Mouse (Mus musculus) embryonic facial prominence, embryonic 10.5 days (tissue): ENCODE results near the gene Aff3. TPM values are rescaled to one million over a fixed set of nuclear protein-coding genes. Genes with fewer than 3 reads are reported as not detected.

Experiments used
- DNase-seq: peaks from one replicate; pipeline ENCODE4 v3.0.0-alpha.2; 2017; ENCODE audit warnings: low spot score
- H3K27ac ChIP-seq: fragments of 300-500 bp; sonication (generic); replicated peaks from 2 replicates; pipeline ENCODE4 v1.5.1; 2016; ENCODE audit warnings: mild to moderate bottlenecking
- H3K27me3 ChIP-seq: fragments of 300-500 bp; sonication (generic); replicated peaks from 2 replicates; pipeline ENCODE4 v1.6.1; 2016; ENCODE audit warnings: low read depth, mild to moderate bottlenecking; ENCODE audit not compliant: poor library complexity, severe bottlenecking
- H3K36me3 ChIP-seq: fragments of 300-500 bp; sonication (generic); replicated peaks from 2 replicates; pipeline ENCODE4 v1.6.1; 2016; ENCODE audit warnings: mild to moderate bottlenecking, moderate library complexity
- H3K4me1 ChIP-seq: fragments of 300-500 bp; sonication (generic); 2 replicates; pipeline ENCODE4 v1.6.1; 2016
- H3K4me3 ChIP-seq: fragments of 300-500 bp; sonication (generic); 2 replicates; pipeline ENCODE4 v1.5.1; 2016; ENCODE audit warnings: mild to moderate bottlenecking, moderate library complexity
- H3K9me3 ChIP-seq: fragments of 300-500 bp; sonication (generic); 2 replicates; pipeline ENCODE4 v1.6.1; 2016; ENCODE audit warnings: mild to moderate bottlenecking
- WGBS: fragments of 180-500 bp; shearing (Covaris S2); methylation state at CpG from one replicate; pipeline ENCODE4 v1.1.7; 2016; 5-methylcytosine and 5-hydroxymethylcytosine counted together
- polyA plus RNA-seq: library from polyadenylated mRNA; unstranded; fragments of >200 nt; fragmentation: Nextera tagmentation; extraction: Ambion mirVana; gene quantifications from 2 replicates; pipeline ENCODE4 v1.2.1, GENCODE M21; 2016

Aff3 gene
- polyA plus RNA-seq, 1 experiment from 2014 or later, result 8.7 TPM

DNA sequence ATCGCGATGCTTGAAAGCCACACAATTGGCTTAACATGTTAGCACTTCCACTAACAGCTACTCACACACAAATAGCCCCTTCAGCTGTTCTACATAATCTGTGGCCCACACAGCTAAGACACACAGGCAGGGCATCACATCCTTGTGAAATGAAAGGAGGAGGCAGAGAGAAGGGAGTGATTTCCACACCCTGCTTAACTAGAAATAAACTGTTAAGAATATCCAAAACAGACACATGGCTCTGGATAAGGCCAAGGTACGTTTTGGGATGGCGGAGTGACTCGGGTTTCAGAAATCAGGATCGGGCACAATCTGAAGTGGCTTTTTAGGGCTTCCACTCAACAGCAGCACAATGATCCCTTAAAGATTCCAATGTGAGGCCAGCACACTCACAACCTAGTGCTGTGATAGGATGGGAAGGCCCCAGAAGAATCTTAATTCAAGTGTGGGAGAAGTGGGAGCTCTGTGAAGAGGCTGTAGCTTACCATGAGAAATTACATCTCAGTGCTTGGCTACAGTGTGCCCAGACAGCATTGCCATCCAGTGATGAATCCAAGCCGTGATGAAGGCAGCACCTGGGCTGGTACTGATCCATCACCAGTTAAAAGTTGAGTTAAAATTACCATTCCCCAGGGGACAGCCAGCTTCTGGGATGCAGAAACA is 214.8 kb downstream of the Aff3 start:
- no peak for DNase-seq
- no peak overlapping the region for H3K4me3 ChIP-seq
- 69% methylated on average over 7 of the region's 7 CpGs for WGBS
- H3K36me3 ChIP-seq, result no peaks in the 10 kb centered on the region
- H3K27me3 ChIP-seq, result no peaks in the 10 kb centered on the region
- H3K9me3 ChIP-seq, result no peaks in the 10 kb centered on the region
- peak overlapping the region; percentile 70 for H3K27ac ChIP-seq
- H3K4me1 ChIP-seq, result peaks cover 38% of the 10 kb centered on the region

DNA sequence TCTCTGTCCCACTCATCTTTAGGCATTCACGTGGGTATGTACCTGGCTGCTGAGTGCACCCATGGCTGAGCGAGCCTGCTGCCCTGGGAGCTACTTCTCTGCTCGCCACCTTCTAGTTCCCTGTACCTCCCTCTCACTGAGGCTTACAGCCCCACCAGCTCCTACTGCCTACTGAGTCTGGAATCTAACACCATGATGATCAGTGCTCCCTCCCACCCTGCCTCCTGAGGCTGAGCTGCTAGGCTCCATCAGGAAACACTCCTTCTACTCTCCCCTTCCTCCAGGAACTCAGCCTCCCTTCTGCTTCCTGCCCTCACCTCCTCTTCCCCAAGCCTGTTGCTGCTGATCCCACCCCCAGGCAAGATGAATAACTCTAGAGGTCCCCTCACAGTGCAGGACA is 215.9 kb downstream of the Aff3 start:
- WGBS, result 63% methylated on average over 3 of the region's 3 CpGs
- no peak overlapping the region for H3K4me3 ChIP-seq

DNA sequence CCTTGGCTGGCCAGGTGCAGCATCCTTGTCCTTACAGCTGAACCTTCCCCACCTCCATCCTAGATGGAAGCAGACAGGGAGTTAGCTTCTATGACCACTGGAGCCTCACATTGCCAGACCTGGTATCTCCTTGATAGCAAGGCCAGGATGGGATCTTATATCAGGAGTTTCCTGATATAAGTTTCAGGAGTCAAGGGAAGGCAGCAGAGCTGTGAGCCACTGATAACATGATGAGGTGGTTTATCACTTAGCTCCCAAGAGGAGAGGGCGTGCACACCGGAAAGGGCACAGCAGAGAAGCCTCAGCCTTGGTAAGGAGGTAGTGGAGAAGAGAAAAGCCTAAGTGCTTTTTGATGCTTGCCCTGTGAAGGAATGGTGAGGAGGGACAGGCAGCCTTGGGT is 217.2 kb downstream of the Aff3 start:
- Histone ChIP-seq H3K4me3 (no peak overlapping the region), H3K36me3 (no peaks in the 10 kb centered on the region), H3K4me1 (peaks cover 50% of the 10 kb centered on the region), H3K27ac (no peak overlapping the region), H3K9me3 (no peaks in the 10 kb centered on the region), H3K27me3 (no peaks in the 10 kb centered on the region)
- 87% methylated on average over 2 of the region's 2 CpGs for WGBS
- DNase-seq, result no peak

More for the DNA sequence above, 215.9 kb downstream of the Aff3 start:
- Histone ChIP-seq H3K4me1 (peaks cover 38% of the 10 kb centered on the region), H3K27me3 (no peaks in the 10 kb centered on the region), H3K27ac (peak overlapping the region; percentile 31), H3K9me3 (no peaks in the 10 kb centered on the region), H3K36me3 (no peaks in the 10 kb centered on the region)
- peak; percentile 25 for DNase-seq

DNA sequence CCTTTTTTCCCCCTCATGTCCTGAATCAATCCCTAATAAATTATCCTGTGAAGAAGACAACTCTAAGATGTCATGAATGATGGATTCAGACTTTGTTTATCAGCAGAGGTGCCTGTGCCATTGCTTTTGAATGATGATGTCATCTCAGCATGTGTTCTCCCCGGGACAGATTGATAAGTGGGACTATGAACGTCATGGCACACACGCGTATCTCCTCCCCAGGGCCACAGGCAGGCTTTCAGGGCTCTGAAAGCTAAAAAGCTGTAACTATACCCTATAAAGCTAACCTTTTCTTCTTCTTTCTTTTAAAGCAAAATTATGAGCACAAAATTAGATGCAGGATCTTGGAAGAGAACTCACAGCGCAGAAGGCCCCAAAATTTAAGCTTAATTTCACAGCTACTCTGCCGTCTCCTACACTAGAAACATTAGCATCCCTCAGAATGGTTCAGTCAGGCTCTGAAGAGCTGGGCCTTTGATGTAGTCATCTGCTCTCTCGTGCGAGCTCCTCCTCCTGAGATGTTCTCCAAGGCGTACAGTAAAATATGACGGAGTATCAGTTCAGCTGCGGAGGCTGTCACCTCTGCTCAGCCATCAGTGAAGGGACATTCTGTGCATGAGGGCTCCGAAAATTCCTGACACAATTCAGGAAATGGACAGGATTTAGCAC is 218.5 kb downstream of the Aff3 start:
- H3K27ac ChIP-seq, result no peak overlapping the region
- no peak overlapping the region for H3K4me3 ChIP-seq
- H3K9me3 ChIP-seq, result no peaks in the 10 kb centered on the region
- peaks cover 63% of the 10 kb centered on the region for H3K4me1 ChIP-seq
- H3K36me3 ChIP-seq, result no peaks in the 10 kb centered on the region
- H3K27me3 ChIP-seq, result no peaks in the 10 kb centered on the region
- 89% methylated on average over 12 of the region's 12 CpGs for WGBS
- DNase-seq, result no peak

DNA sequence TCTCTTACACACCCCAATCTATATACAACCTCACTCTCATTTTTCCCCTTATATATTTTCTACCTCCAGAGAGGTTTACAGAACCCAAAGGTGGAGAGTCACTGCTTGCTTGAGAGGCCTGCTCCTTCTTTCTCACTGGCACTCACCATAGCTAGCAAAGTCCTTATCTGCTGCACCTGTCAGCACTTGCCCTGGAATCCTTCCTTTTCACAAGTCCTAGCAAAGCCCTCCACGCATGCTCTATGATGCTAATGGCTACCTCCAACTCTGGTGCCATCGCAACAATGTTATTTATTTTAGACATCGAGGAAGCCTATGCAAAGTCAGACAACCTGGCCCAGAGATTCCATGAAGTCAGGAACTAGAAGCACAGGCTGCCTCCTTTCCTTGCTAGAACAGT is 221.9 kb downstream of the Aff3 start:
- DNase-seq, result no peak
- Histone ChIP-seq H3K27me3 (no peaks in the 10 kb centered on the region), H3K36me3 (no peaks in the 10 kb centered on the region), H3K27ac (no peak overlapping the region), H3K4me1 (peaks cover 66% of the 10 kb centered on the region), H3K4me3 (no peak overlapping the region), H3K9me3 (no peaks in the 10 kb centered on the region)
- 83% methylated on average over 3 of the region's 3 CpGs for WGBS

DNA sequence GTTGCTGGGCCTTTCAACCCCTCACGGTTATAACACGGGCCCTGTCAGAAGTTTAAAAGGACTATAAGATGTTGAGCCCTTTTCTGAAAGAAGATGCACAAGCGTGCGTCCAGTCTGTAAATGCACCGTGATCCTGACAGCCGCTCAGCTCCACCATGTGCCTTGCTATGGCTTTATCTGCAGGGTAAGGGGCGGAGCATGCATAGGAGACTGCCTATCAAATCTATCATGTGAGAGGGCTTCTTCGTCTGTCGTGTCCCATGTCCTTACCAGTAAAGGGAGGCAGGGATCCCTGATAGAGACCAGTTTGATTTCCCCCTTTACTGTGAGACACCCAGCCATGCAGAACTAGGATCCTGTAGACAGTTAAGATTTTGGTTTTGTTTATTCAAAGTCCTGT is 222.3 kb downstream of the Aff3 start:
- 72% methylated on average over 9 of the region's 9 CpGs for whole genome bisulfite sequencing
- Histone ChIP-seq H3K4me1 (peaks cover 66% of the 10 kb centered on the region), H3K27ac (0 out of 2 replicates have a peak overlapping the region, but pooled peaks have one; percentile 40), H3K36me3 (no peaks in the 10 kb centered on the region), H3K27me3 (no peaks in the 10 kb centered on the region), H3K9me3 (no peaks in the 10 kb centered on the region), H3K4me3 (no peak overlapping the region)
- DNase-seq, result no peak

DNA sequence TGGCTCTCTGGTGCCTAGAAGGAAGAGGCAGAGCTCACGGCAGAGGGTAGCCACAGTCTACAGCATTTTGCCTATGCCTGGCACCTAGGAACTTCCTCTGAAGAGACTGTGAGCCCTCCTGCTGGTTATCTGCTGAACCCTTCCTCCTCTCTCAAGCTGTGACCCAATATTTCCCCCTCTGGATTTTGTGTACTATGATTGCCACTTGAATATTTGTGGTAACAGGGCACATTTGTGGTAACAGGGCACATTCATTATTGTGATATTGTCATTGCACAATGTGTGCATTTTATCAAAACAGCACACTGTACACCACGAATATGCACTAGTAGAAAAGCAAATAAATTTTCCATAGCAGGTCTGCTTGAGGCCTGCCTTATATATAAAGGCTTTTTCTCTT is 223.0 kb downstream of the Aff3 start:
- Histone ChIP-seq H3K4me3 (no peak overlapping the region), H3K9me3 (no peaks in the 10 kb centered on the region), H3K36me3 (no peaks in the 10 kb centered on the region), H3K27ac (0 out of 2 replicates have a peak overlapping the region, but pooled peaks have one; percentile 40), H3K27me3 (no peaks in the 10 kb centered on the region), H3K4me1 (peaks cover 70% of the 10 kb centered on the region)
- no peak for DNase-seq
- WGBS, result 64% methylated on average over 2 of the region's 2 CpGs

DNA sequence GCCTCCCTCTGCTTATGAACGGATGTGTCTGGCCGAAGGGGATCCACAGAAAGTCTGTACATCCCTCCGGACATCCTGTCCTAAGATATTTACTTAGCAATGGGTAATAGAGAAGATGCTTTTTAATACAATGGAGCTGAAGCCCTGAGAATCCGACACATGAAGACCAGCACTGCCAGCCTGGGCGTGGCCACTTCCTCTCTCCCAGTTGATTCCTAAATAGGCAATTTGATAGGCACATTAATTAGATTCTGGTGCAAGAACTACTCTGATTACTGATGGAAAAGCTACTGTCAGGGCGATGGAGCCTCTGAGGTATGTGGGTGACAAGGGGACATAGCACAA is 224.3 kb downstream of the Aff3 start:
- H3K27ac ChIP-seq, result no peak overlapping the region
- no peaks in the 10 kb centered on the region for H3K9me3 ChIP-seq
- no peak for DNase-seq
- peaks cover 80% of the 10 kb centered on the region for H3K4me1 ChIP-seq
- H3K4me3 ChIP-seq, result no peak overlapping the region
- no peaks in the 10 kb centered on the region for H3K27me3 ChIP-seq
- 79% methylated on average over 6 of the region's 6 CpGs for WGBS
- no peaks in the 10 kb centered on the region for H3K36me3 ChIP-seq

DNA sequence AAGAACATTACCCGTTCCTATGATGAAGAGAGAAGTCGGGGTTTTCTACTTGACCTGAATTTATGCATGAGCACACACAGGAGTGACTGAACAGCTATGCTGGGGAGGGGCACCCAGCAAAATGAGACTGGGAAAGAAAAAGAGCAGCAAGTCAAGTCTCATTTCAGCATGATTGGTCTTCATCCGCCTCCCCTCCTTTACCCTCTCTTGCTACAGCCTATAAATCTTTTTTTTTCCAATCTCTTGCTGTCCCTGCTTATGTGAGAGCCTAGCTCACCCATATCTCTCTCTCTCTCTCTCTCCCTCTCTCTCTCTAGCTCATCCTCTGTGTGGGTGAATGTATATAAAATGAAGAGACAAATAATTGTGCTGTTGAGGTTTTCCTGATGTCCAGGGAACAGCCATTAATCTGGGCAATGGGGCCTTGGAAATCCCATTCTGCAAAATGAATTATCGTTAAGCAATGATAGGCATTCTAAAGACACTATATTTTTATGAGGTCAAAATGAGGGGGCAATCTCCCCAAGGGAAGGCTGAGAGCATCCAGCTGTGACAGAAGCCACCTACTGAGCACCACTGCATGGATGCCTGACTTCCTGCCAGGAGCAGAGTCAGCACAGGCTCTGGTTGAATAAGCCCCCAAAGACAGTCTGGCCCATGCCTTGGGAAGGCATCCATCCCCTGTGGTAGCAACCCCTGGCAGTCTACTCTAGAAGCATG is 224.8 kb downstream of the Aff3 start:
- Histone ChIP-seq H3K4me3 (no peak overlapping the region), H3K27me3 (no peaks in the 10 kb centered on the region), H3K36me3 (no peaks in the 10 kb centered on the region), H3K4me1 (peaks cover 80% of the 10 kb centered on the region), H3K9me3 (no peaks in the 10 kb centered on the region), H3K27ac (no peak overlapping the region)
- no peak for DNase-seq
- 52% methylated on average over 4 of the region's 4 CpGs for WGBS

DNA sequence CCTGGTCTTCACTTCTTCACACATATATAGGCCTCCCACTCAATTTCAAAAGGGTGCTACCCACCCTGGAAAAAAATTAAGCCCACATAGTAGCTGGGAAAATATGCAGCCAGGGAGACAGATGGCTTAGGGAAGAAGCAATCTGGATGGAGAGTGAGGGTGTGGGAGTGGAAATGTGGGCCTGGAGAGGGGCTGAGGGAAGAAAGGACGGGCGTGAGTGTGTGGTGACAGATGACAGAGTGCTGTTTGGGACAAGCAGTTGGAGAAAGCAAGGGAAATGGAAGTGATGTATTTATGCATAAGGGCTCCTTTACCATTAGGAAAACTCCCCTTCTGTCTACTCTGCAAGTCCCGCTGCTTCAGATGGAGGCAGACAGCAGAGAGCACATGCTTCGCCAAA is 226.3 kb downstream of the Aff3 start:
- Histone ChIP-seq H3K4me1 (peaks cover 76% of the 10 kb centered on the region), H3K4me3 (no peak overlapping the region), H3K27me3 (no peaks in the 10 kb centered on the region), H3K9me3 (no peaks in the 10 kb centered on the region), H3K27ac (peak overlapping the region; percentile 44; the same call in 1 of the 2 replicates), H3K36me3 (no peaks in the 10 kb centered on the region)
- no peak for DNase-seq
- 39% methylated on average over 4 of the region's 4 CpGs for WGBS

DNA sequence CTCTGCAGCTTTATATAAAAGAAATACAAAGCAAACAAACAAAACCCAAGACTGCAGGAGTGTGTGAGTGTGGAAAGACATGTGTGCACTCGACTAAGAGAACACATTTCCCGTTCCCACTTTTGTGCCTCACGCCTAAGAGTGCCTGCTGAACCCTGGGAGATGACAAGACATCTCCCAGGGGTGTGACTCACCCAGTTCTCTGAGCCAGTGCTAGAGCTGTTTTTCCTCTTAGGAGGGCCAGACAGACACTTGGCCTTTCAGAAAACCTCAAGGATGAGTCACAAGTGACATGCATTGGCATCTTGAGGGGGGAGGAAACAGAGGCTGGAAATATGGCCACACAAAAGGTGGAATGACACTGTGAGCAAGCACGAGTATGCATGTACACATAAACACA is 227.1 kb downstream of the Aff3 start:
- DNase-seq, result no peak
- 65% methylated on average over 4 of the region's 4 CpGs for WGBS
- Histone ChIP-seq H3K9me3 (no peaks in the 10 kb centered on the region), H3K27ac (0 out of 2 replicates have a peak overlapping the region, but pooled peaks have one; percentile 24), H3K27me3 (no peaks in the 10 kb centered on the region), H3K36me3 (no peaks in the 10 kb centered on the region), H3K4me3 (no peak overlapping the region), H3K4me1 (peaks cover 69% of the 10 kb centered on the region)

DNA sequence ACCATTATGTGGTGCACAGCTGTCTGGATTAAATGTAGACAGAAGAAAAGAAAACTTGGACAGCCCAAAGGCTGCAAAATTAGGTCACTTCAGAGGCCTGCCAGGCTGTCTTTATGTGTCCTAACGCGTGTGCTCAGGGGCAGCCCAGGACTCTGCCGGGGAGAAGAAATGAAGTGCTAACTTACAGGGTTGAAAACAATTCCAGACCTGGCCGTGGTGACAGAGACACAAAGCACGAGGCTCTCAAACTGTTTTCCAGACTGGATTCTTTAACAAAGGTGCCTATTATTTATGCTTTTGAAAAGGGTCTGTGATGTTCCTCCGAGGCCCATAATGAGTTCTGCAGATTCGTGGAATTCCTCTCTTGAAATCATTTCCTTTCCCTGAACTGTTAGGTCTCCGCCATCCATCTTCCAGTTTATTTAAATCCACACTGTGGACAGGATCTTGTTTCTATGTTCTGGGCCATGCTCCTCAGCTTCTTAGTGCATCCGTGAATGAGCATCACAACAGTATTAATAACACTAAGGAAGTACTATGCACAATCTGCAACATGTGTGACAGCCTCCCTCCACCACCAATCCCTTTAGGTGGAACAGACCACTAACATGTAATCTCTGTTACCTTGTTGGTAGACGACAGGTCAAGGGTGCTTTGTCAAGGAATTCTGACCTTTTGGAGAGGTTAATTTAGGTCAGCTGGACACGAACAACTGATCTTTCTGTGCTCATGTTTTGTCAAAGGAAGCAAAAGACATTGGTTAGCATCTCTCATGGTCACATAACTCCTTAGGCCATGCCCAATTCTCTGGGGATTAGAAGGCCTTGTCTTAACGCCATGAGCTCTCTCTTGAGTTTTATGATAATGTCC is 228.0 kb downstream of the Aff3 start:
- Histone ChIP-seq H3K27ac (peak overlapping the region; percentile 49; the same call in 1 of the 2 replicates), H3K9me3 (no peaks in the 10 kb centered on the region), H3K4me3 (no peak overlapping the region), H3K4me1 (peaks cover 59% of the 10 kb centered on the region), H3K27me3 (no peaks in the 10 kb centered on the region), H3K36me3 (no peaks in the 10 kb centered on the region)
- DNase-seq, result no peak
- 16% methylated on average over 12 of the region's 12 CpGs for WGBS
